Mouse (Mus musculus) hindbrain, postnatal 0 days (tissue): Measurements from ENCODE around the gene Sp1. TPM values are rescaled to one million over a fixed set of nuclear protein-coding genes. Genes with fewer than 3 reads are reported as not detected.

ENCODE experiments used
- ATAC-seq: fragments of 200-750 bp; cut with Nextera tagmentation; 2 replicates; pipeline ENCODE4 v1.8.0; 2017; ENCODE audit warnings: mild to moderate bottlenecking, moderate TSS enrichment, moderate library complexity
- DNase-seq: peaks from one replicate; pipeline ENCODE4 v3.0.0-alpha.2; 2015; ENCODE audit warnings: low spot score
- H3K27ac ChIP-seq: fragments of 300-500 bp; sonication (generic); 2 replicates; pipeline ENCODE4 v1.5.1; 2014; ENCODE audit warnings: mild to moderate bottlenecking
- H3K27me3 ChIP-seq: fragments of 300-500 bp; sonication (generic); 2 replicates; pipeline ENCODE4 v1.6.1; 2014; ENCODE audit warnings: low read length, mixed read lengths; ENCODE audit not compliant: insufficient read depth
- H3K36me3 ChIP-seq: fragments of 300-500 bp; sonication (generic); 2 replicates; pipeline ENCODE4 v1.6.1; 2014; ENCODE audit warnings: low read length, mixed read lengths; ENCODE audit not compliant: insufficient read depth
- H3K4me1 ChIP-seq: fragments of 300-500 bp; sonication (generic); 2 replicates; pipeline ENCODE4 v1.6.1; 2014; ENCODE audit warnings: antibody characterized with exemption, low read length, mixed read lengths; ENCODE audit not compliant: insufficient read depth
- H3K4me2 ChIP-seq: fragments of 300-500 bp; sonication (generic); 2 replicates; pipeline ENCODE4 v1.6.1; 2014; ENCODE audit warnings: low read depth, mild to moderate bottlenecking, low read length, moderate library complexity, mixed read lengths
- H3K4me3 ChIP-seq: fragments of 300-500 bp; sonication (generic); 2 replicates; pipeline ENCODE4 v1.5.1; 2014; ENCODE audit warnings: low read length
- H3K9ac ChIP-seq: fragments of 300-500 bp; sonication (generic); replicated peaks from 2 replicates; pipeline ENCODE4 v1.6.1; 2014; ENCODE audit warnings: mild to moderate bottlenecking, low read length, moderate library complexity, mixed read lengths
- H3K9me3 ChIP-seq: fragments of 300-500 bp; sonication (generic); 2 replicates; pipeline ENCODE4 v1.6.1; 2016; ENCODE audit warnings: low read length, mixed read lengths
- CTCF ChIP-seq: IDR thresholded peaks from 2 replicates; pipeline ENCODE4 v1.5.1; 2016; ENCODE audit warnings: antibody characterized with exemption, control low read depth, low read depth
- whole genome bisulfite sequencing: fragments of 180-500 bp; shearing (Covaris S2); extraction: QIAGEN DNeasy Blood & Tissue Kit; methylation state at CpG from one replicate; pipeline ENCODE4 v1.1.7; 2014; 5-methylcytosine and 5-hydroxymethylcytosine counted together
- polyA plus RNA-seq: library from polyadenylated mRNA; unstranded; fragments of >200 nt; fragmentation: Nextera tagmentation; extraction: Ambion mirVana; gene quantifications from 2 replicates; pipeline ENCODE4 v1.2.1, GENCODE M21; 2015
- total RNA-seq: library from RNA; depleted of rRNA; stranded (reverse); fragments of >200 nt; gene quantifications from 2 replicates; pipeline ENCODE4 v1.2.3, GENCODE M21; 2014

Sp1 gene
- total and polyA plus RNA-seq, 2 experiments from 2014 or later, result 3.0 to 26.0 TPM

DNA sequence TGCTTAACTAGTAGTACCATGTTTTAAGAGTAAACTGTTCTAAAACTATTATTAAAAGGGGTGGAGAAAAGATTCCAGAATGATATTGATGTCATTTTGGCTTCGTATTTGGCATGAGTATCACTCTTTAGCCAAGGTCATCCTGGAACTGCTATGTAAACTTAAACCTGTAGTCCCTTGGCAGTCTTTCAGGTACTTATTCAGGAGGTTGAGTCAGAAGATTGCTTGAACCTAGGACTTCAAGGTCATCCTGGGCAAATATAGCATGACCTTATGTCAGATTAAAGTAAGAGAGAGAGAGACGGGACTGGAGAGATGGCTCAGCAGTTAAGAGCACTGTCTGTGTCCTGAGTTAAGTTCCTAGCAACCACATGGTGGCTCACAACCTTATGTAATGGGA lies 18.7 kb downstream of the Sp1 start:
- no peak for ATAC-seq
- no peaks in the 10 kb centered on the region for H3K27me3 ChIP-seq

DNA sequence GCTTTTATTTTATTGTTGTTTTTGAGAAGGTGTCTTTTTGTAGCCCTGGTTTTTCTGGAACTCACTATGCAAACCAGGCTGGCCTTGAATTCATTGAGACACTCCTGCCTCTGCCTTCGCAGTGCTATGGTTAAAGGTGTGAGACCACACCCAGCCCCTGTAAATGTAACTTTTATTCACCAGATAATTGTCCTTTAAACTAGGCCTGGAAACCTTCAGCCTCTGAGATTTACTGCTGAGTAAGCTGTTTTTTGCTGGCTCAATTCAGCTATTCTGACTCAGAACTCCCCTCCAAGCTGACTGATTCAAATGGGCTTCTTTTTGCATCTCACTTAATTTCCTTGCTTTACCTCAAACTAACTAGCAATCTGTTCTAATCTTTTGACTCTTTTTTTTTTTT lies 21.0 kb downstream of the Sp1 start:
- WGBS, result 93% methylated on average over 1 of the region's 1 CpGs
- no peak for TF ChIP-seq CTCF
- DNase-seq (no peak), ATAC-seq (no peak)
- H3K9ac ChIP-seq, result no peak overlapping the region
- H3K36me3 ChIP-seq, result peaks cover 35% of the 10 kb centered on the region
- no peak overlapping the region for H3K4me3 ChIP-seq
- no peaks in the 10 kb centered on the region for H3K9me3 ChIP-seq
- no peaks in the 10 kb centered on the region for H3K4me1 ChIP-seq
- no peaks in the 10 kb centered on the region for H3K27me3 ChIP-seq
- no peak overlapping the region for H3K4me2 ChIP-seq
- H3K27ac ChIP-seq, result no peak overlapping the region

More for the DNA sequence above, 18.7 kb downstream of the Sp1 start:
- TF ChIP-seq CTCF, result peak; percentile 10; the same call in 1 of the 2 replicates
- no peak overlapping the region for H3K9ac ChIP-seq
- H3K27ac ChIP-seq, result no peak overlapping the region
- no peak overlapping the region for H3K4me3 ChIP-seq
- WGBS, result 84% methylated on average over 2 of the region's 2 CpGs
- H3K9me3 ChIP-seq, result no peaks in the 10 kb centered on the region
- H3K4me2 ChIP-seq, result no peak overlapping the region
- no peak for DNase-seq
- H3K36me3 ChIP-seq, result peaks cover 19% of the 10 kb centered on the region
- H3K4me1 ChIP-seq, result no peaks in the 10 kb centered on the region

DNA sequence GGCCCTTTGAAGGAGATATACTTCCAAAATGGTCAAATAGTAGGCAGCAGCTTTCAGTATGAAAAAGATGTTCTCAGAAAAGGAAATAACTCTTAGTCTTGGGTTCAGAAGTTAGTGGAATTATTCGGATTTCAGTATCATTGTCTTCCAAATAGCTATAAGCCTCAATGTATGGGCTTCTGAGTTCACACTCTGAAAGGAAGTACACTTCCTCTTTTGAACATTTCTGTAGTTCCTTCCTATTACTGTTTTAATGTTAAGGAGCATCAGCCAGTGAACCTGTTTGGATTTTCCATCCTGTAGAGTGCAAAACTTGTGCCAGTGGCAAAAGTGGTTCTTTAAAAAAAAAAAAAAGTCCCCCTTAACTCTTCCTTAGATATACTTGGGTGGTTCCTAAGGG lies 26.1 kb downstream of the Sp1 start:
- H3K4me1 ChIP-seq, result no peaks in the 10 kb centered on the region
- WGBS, result 94% methylated on average over 1 of the region's 1 CpGs
- DNase-seq, result no peak
- no peak overlapping the region for H3K27ac ChIP-seq
- no peaks in the 10 kb centered on the region for H3K27me3 ChIP-seq
- no peak overlapping the region for H3K4me3 ChIP-seq
- no peak overlapping the region for H3K4me2 ChIP-seq
- ATAC-seq, result no peak
- no peak for TF ChIP-seq CTCF
- no peak overlapping the region for H3K9ac ChIP-seq
- H3K36me3 ChIP-seq, result peaks cover 38% of the 10 kb centered on the region
- H3K9me3 ChIP-seq, result no peaks in the 10 kb centered on the region

DNA sequence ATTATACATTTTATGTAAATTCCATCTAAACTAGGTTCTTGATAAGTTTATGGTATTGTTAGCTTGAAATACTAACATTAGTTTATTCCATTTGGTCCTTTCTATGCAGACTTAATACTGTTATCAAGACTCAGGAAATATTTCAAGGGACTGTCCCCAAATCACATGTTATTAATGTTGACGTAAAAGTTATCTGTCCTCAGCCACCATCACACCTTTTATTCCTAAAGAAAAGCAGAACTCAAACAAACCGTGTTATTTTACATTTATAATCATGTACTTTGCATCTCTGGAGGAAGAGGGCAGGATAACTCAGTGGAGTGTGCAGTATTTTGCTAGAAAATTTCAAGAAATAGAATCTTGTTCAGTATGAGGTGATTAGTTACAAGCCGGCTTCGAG lies 27.2 kb downstream of the Sp1 start:
- 97% methylated on average over 4 of the region's 4 CpGs for WGBS
- no peak for TF ChIP-seq CTCF

DNA sequence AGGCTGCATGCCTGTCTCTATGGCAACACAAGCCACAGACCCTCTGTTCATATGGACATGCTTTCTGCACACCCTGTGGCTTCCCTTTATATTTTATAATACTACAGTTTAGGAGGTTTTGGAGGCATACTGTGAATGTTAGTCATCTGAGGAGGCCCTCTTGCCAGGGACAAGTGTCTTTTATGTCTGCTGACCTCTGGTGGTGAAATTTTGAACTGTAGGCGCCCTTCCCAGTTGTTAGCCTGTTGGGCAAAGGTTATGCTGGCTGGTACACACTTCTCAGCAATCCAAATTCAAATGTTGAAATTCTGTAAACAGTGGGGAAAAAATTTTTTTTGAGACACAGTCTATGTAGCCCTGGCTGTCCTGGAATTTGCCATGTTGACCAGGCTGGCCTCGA lies 36.5 kb downstream of the Sp1 start:
- no peak overlapping the region for H3K4me3 ChIP-seq
- H3K27ac ChIP-seq, result no peak overlapping the region
- TF ChIP-seq CTCF, result peak; percentile 84
- no peaks in the 10 kb centered on the region for H3K36me3 ChIP-seq
- WGBS, result 50% methylated on average over 2 of the region's 2 CpGs
- H3K27me3 ChIP-seq, result no peaks in the 10 kb centered on the region
- DNase-seq, result peak; percentile 87
- peak; percentile 55; the same call in 1 of the 2 replicates for ATAC-seq
- H3K4me1 ChIP-seq, result no peaks in the 10 kb centered on the region
- H3K4me2 ChIP-seq, result no peak overlapping the region
- no peak overlapping the region for H3K9ac ChIP-seq
- H3K9me3 ChIP-seq, result no peaks in the 10 kb centered on the region

More for the DNA sequence above, 27.2 kb downstream of the Sp1 start:
- Histone ChIP-seq H3K27me3 (no peaks in the 10 kb centered on the region), H3K9me3 (no peaks in the 10 kb centered on the region), H3K4me2 (no peak overlapping the region), H3K27ac (no peak overlapping the region), H3K9ac (no peak overlapping the region), H3K4me3 (no peak overlapping the region), H3K36me3 (peaks cover 34% of the 10 kb centered on the region), H3K4me1 (no peaks in the 10 kb centered on the region)
- ATAC-seq (no peak), DNase-seq (no peak)

DNA sequence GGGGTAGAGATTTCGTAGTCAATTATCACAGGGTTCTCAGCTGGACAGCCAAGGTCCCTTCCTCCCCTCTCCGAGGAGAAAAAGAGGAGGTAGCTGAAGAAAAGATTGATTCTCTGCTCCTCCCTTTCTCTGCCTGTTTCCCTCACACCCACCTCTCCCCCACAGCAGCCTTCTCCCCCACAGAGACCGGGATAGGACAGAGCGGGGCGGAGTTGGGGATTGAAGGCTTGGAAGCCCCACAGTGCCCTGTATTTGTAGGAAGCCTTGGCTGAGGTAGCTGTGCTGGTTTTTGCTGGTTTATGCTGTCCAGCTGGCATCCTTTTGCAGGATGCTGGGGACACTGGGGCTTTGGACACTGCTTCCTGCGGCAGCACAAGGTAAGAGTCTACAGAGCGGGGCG lies 39.2 kb downstream of the Sp1 start, which contains the start of gene Amhr2:
Gene Amhr2 (plus strand): TSS at position 222 of the 400 bp plus-strand sequence.
- DNase-seq, result no peak
- no peak for TF ChIP-seq CTCF
- Histone ChIP-seq H3K4me3 (no peak within 1 kb of the TSS), H3K27me3 (no peaks in the 10 kb centered on the region), H3K27ac (no peak within 1 kb of the TSS), H3K4me2 (no peak within 1 kb of the TSS), H3K9ac (no peak within 1 kb of the TSS), H3K9me3 (no peaks in the 10 kb centered on the region), H3K4me1 (no peaks in the 10 kb centered on the region), H3K36me3 (no peaks in the 10 kb centered on the region)
- ATAC-seq, result no peak
- 69% methylated on average over 8 of the region's 8 CpGs for WGBS

DNA sequence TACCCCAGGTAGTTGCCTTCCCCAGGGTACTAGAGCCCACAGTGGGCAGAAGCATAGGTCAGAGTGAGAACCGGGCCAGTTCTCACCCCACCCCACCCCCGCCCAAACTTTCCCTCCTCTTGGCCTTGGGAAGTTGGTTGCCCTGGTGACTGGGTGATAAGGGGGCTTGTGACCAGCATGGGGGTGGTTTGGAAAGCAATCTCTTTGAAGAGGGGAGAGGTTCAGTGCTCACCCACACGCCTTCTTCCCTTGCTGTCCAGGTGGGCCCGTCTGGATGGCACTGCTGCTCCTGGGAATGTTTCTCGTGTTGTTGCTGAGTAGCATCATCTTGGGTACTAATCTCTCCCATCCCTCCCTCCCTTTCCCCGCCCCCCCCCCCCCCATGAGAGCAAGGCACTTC lies 40.5 kb downstream of the Sp1 start:
- no peak for ATAC-seq

More for the DNA sequence above, 40.5 kb downstream of the Sp1 start:
- Histone ChIP-seq H3K27ac (no peak overlapping the region), H3K9me3 (no peaks in the 10 kb centered on the region), H3K4me2 (no peak overlapping the region), H3K4me3 (no peak overlapping the region), H3K4me1 (no peaks in the 10 kb centered on the region), H3K9ac (no peak overlapping the region), H3K36me3 (no peaks in the 10 kb centered on the region), H3K27me3 (no peaks in the 10 kb centered on the region)
- WGBS, result 61% methylated on average over 5 of the region's 6 CpGs
- DNase-seq, result no peak
- no peak for TF ChIP-seq CTCF
